ENCODE assay signal across 8 mouse cellular contexts in the genomic region with DNA sequence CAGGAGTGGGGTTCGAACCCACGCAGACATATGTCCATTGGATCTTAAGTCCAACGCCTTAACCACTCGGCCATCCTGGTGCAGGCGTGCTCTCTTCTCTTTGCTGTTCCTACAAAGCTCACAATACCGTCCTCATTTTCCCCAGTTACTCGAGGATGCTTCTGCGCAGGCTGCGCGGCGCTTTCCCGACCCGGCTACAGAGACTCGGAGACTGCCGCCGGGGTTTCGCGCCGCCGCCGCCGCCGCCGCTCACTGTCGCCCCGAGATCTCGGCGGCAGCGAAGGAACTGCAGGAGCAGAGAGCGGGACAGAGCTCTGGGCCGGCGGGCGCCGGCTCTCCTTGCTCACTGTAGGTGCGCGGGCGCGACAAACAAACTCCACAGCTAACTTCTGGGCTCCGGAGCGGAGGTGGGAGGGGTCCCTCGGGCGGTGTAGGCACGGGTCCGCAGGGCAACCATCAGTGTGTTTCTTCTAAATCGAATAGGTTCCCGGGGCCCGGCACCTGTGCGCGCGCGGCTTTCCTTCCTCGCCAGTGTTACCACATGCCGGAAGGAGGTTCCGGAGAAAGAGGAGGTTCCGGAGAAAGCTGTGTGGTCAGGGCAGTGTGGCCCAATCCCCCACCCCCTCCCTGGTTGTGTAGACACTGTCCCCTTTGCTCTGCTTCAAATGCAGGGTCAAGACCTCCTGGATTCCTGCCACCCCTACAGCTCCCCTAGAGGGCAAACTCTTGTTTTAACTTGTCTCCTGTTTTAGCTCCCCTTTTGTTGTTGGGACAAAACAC. TPM values are rescaled to one million over a fixed set of nuclear protein-coding genes. Genes with fewer than 3 reads are reported as not detected.
DNase-seq lines count a peak whose midpoint lies in the region; ATAC-seq and TF ChIP-seq lines count a peak whose summit lies in the region.

No protein-coding gene starts in this region.

- H3K27ac ChIP-seq in forebrain, embryonic 10.5 days, result peak overlapping the region; percentile 94
- H3K27ac ChIP-seq in heart, embryonic 15.5 days, result peak overlapping the region; percentile 87
- H3K27ac ChIP-seq in liver, embryonic 14.5 days, result peak overlapping the region; percentile 61
- H3K27ac ChIP-seq in neural tube, embryonic 11.5 days (ENCODE audit: low read depth, low read length), result peak overlapping the region; percentile 82
- H3K27ac ChIP-seq in stomach, postnatal 0 days (replicated peaks), result peak overlapping the region; percentile 94

- H3K4me3 ChIP-seq in forebrain, embryonic 10.5 days, result peak overlapping the region; percentile 68
- H3K4me3 ChIP-seq in heart, embryonic 15.5 days, result peak overlapping the region; percentile 75
- H3K4me3 ChIP-seq in liver, embryonic 14.5 days (ENCODE audit: insufficient read depth in 1 of 2, low read depth in 2 of 2, low read length in 2 of 2), result peak overlapping the region; percentile 64 to 95
- peak overlapping the region; percentile 67 for H3K4me3 ChIP-seq in neural tube, embryonic 11.5 days (ENCODE audit: low read depth, low read length)
- H3K4me3 ChIP-seq in stomach, postnatal 0 days (ENCODE audit: low read depth, low read length), result peak overlapping the region; percentile 76

- DNase-seq in CD8-positive naive resting alpha-beta T cell, adult 2 months (ENCODE audit: low read depth in 2 of 2, low spot score in 2 of 2), result peak; percentile 93 to 94
- peak; percentile 92 for DNase-seq in c-Kit-positive CD71-negative TER-119-negative erythroid progenitor cells, embryonic 14.5 days (ENCODE audit: low read depth)
- DNase-seq in forebrain, embryonic 10.5 days (ENCODE audit: extremely low spot score, low spot score), result peak; percentile 98
- peak; percentile 91 to 95 for DNase-seq in kidney, postnatal 25 days
- peak; percentile 85 to 89 (median 88) for DNase-seq in liver, embryonic 14.5 days (ENCODE audit: low read depth in 3 of 3, low spot score in 3 of 3)
- peak; percentile 97 for DNase-seq in neural tube, embryonic 11.5 days (ENCODE audit: low spot score)
- peak; percentile 94 for DNase-seq in stomach, postnatal 0 days (ENCODE audit: low spot score)

- no peak; the same call in 1 of the 2 replicates for TF ChIP-seq EP300 in liver, embryonic 14.5 days (IDR thresholded peaks at IDR 0.05; ENCODE audit: low read depth)
- TF ChIP-seq EP300 in stomach, postnatal 0 days (optimal IDR thresholded peaks at IDR 0.05), result no peak

- H3K4me1 ChIP-seq in forebrain, embryonic 10.5 days, result peaks cover 15% of the 10 kb centered on the region
- H3K4me1 ChIP-seq in heart, embryonic 15.5 days (replicated peaks), result peaks cover 4% of the 10 kb centered on the region; the same call in 1 of the 2 replicates
- H3K4me1 ChIP-seq in liver, embryonic 14.5 days (replicated peaks; ENCODE audit: control insufficient read depth in 2 of 2, insufficient read depth in 2 of 2, low read length in 1 of 2), result peaks cover 0 to 5% of the 10 kb centered on the region in 2 experiments; a peak in 2 of 4 replicates
- H3K4me1 ChIP-seq in neural tube, embryonic 11.5 days (ENCODE audit: control insufficient read depth, insufficient read depth, low read length), result peaks cover 6% of the 10 kb centered on the region
- H3K4me1 ChIP-seq in stomach, postnatal 0 days (replicated peaks; ENCODE audit: control insufficient read depth, insufficient read depth), result no peaks in the 10 kb centered on the region

- no peaks in the 10 kb centered on the region for H3K27me3 ChIP-seq in forebrain, embryonic 10.5 days (ENCODE audit: poor library complexity, severe bottlenecking)
- H3K27me3 ChIP-seq in heart, embryonic 15.5 days, result no peaks in the 10 kb centered on the region
- no peaks in the 10 kb centered on the region for H3K27me3 ChIP-seq in liver, embryonic 14.5 days (ENCODE audit: control insufficient read depth, insufficient read depth, low read length)
- H3K27me3 ChIP-seq in neural tube, embryonic 11.5 days (ENCODE audit: control insufficient read depth, insufficient read depth, low read length), result no peaks in the 10 kb centered on the region
- H3K27me3 ChIP-seq in stomach, postnatal 0 days (ENCODE audit: control insufficient read depth, insufficient read depth, low read length), result no peaks in the 10 kb centered on the region

- H3K36me3 ChIP-seq in forebrain, embryonic 10.5 days (replicated peaks), result no peaks in the 10 kb centered on the region
- H3K36me3 ChIP-seq in heart, embryonic 15.5 days, result no peaks in the 10 kb centered on the region
- no peaks in the 10 kb centered on the region for H3K36me3 ChIP-seq in liver, embryonic 14.5 days (replicated peaks; ENCODE audit: control insufficient read depth, insufficient read depth, low read depth)
- H3K36me3 ChIP-seq in neural tube, embryonic 11.5 days (ENCODE audit: control insufficient read depth, insufficient read depth, low read length), result no peaks in the 10 kb centered on the region
- no peaks in the 10 kb centered on the region for H3K36me3 ChIP-seq in stomach, postnatal 0 days (ENCODE audit: control insufficient read depth, insufficient read depth, low read length)

- peak overlapping the region; percentile 60 for H3K4me2 ChIP-seq in heart, embryonic 15.5 days
- H3K4me2 ChIP-seq in liver, embryonic 14.5 days (ENCODE audit: low read depth), result peak overlapping the region; percentile 78
- peak overlapping the region; percentile 42 for H3K4me2 ChIP-seq in neural tube, embryonic 11.5 days (ENCODE audit: low read depth)
- peak overlapping the region; percentile 64 for H3K4me2 ChIP-seq in stomach, postnatal 0 days (replicated peaks; ENCODE audit: low read depth)

- under 1% methylated on average over 55 of the region's 55 CpGs for WGBS in forebrain, embryonic 10.5 days
- under 1% methylated on average over 55 of the region's 55 CpGs for WGBS in heart, embryonic 15.5 days
- WGBS in liver, embryonic 14.5 days (ENCODE audit: insufficient replicate concordance), result under 1% methylated on average over 54 of the region's 55 CpGs
- under 1% methylated on average over 55 of the region's 55 CpGs for WGBS in neural tube, embryonic 11.5 days
- under 1% methylated on average over 53 of the region's 55 CpGs for WGBS in stomach, postnatal 0 days

- peak; percentile 78 for TF ChIP-seq CTCF in liver, embryonic 14.5 days (IDR thresholded peaks at IDR 0.05; ENCODE audit: low read depth)
- peak; percentile 67 for TF ChIP-seq CTCF in stomach, postnatal 0 days (IDR thresholded peaks at IDR 0.05; ENCODE audit: low read depth)

- peak; percentile 92 for ATAC-seq in heart, embryonic 15.5 days (replicated peaks; ENCODE audit: insufficient number of reproducible peaks, insufficient read depth, low FRiP score, low read depth)
- peak; percentile 88 for ATAC-seq in liver, embryonic 14.5 days (ENCODE audit: insufficient read depth)
- peak; percentile 96 for ATAC-seq in neural tube, embryonic 11.5 days (ENCODE audit: insufficient read depth, low FRiP score, low TSS enrichment)
- ATAC-seq in stomach, postnatal 0 days (ENCODE audit: low FRiP score, low TSS enrichment), result peak; percentile 91

- H3K9ac ChIP-seq in heart, embryonic 15.5 days, result peak overlapping the region; percentile 69
- H3K9ac ChIP-seq in liver, embryonic 14.5 days (replicated peaks), result peak overlapping the region; percentile 91
- H3K9ac ChIP-seq in neural tube, embryonic 11.5 days (ENCODE audit: low read length), result peak overlapping the region; percentile 75
- peak overlapping the region; percentile 76 for H3K9ac ChIP-seq in stomach, postnatal 0 days (ENCODE audit: low read length)

- no peaks in the 10 kb centered on the region; the same call in 1 of the 2 replicates for H3K9me3 ChIP-seq in forebrain, embryonic 10.5 days
- H3K9me3 ChIP-seq in heart, embryonic 15.5 days (replicated peaks), result no peaks in the 10 kb centered on the region
- H3K9me3 ChIP-seq in liver, embryonic 14.5 days (ENCODE audit: control insufficient read depth, low read length), result no peaks in the 10 kb centered on the region
- H3K9me3 ChIP-seq in neural tube, embryonic 11.5 days (ENCODE audit: control insufficient read depth, low read length), result no peaks in the 10 kb centered on the region
- H3K9me3 ChIP-seq in stomach, postnatal 0 days (ENCODE audit: control insufficient read depth, low read length), result no peaks in the 10 kb centered on the region

RNA-seq across cellular contexts. Expression of a gene that starts 41.3 kb away (rescaled TPM):
- 1.4 and 1.8 TPM in 2 replicates for polyA plus RNA-seq in forebrain, embryonic 10.5 days (2016; fragmentation: Nextera tagmentation; extraction: Ambion mirVana)
- 3.5 and 5.9 TPM in 2 replicates for polyA plus RNA-seq in heart, embryonic 15.5 days (2015; fragmentation: Nextera tagmentation; extraction: Ambion mirVana)
- 5.7 and 6.1 TPM in 2 replicates for polyA plus RNA-seq in liver, embryonic 14.5 days (2012; rRNA removed)
- polyA plus RNA-seq in liver, embryonic 14.5 days (2014; fragmentation: Nextera tagmentation; extraction: Ambion mirVana), result 12.3 and 13.1 TPM in 2 replicates
- 1.8 and 2.7 TPM in 2 replicates for polyA plus RNA-seq in neural tube, embryonic 11.5 days (2014; fragmentation: Nextera tagmentation; extraction: Ambion mirVana)
- polyA plus RNA-seq in stomach, postnatal 0 days (2015; fragmentation: Nextera tagmentation; extraction: Ambion mirVana), result 3.7 and 5.0 TPM in 2 replicates

RNA-seq across cellular contexts. Expression of a gene that starts 53.6 kb away (rescaled TPM):
- polyA plus RNA-seq in forebrain, embryonic 10.5 days (2016; fragmentation: Nextera tagmentation; extraction: Ambion mirVana), result 40.8 and 44.3 TPM in 2 replicates
- 58.8 and 67.5 TPM in 2 replicates for polyA plus RNA-seq in heart, embryonic 15.5 days (2015; fragmentation: Nextera tagmentation; extraction: Ambion mirVana)
- 1.9 and 2.7 TPM in 2 replicates for polyA plus RNA-seq in liver, embryonic 14.5 days (2012; rRNA removed)
- polyA plus RNA-seq in liver, embryonic 14.5 days (2014; fragmentation: Nextera tagmentation; extraction: Ambion mirVana), result 4.4 and 6.0 TPM in 2 replicates
- polyA plus RNA-seq in neural tube, embryonic 11.5 days (2014; fragmentation: Nextera tagmentation; extraction: Ambion mirVana), result 46.4 and 47.4 TPM in 2 replicates
- 33.8 and 40.4 TPM in 2 replicates for polyA plus RNA-seq in stomach, postnatal 0 days (2015; fragmentation: Nextera tagmentation; extraction: Ambion mirVana)

Comparison
In these comparisons a context has a peak if more than half of its experiments do, and no peak if none do; other contexts are left out.
1. Peak in every context shown above with its lines: DNase-seq, ATAC-seq, H3K4me3 ChIP-seq and H3K27ac ChIP-seq.